Mouse (Mus musculus) fat pad, adult 2 months (tissue): ENCODE data around the gene Agbl5.

Experiments used
- DNase-seq: peaks from one replicate; pipeline ENCODE4 v3.0.0-alpha.2; 2011; ENCODE audit warnings: low read depth, low spot score; ENCODE audit errors: extremely low read depth

Gene Agbl5

DNA sequence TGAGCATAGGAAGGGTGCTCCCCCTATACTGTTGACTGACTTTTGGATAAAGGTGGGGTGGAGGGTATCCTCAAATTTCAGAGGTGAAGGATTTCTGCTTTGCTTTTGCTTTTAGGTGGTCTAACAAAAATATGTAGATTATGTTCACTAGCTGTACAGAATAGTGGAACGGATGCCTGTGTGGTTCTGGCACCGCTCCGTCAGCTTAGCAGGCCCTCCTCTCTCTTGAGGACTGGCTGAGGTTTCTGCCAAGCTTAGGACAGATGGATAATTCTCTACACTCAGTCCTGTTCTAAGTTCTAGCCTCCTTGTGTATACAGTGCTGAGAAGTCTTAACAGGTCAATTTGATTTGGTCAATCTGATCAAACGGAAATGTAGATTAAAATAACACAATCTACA, 62.0 kb downstream of the Agbl5 start:
- DNase-seq: no peak

DNA sequence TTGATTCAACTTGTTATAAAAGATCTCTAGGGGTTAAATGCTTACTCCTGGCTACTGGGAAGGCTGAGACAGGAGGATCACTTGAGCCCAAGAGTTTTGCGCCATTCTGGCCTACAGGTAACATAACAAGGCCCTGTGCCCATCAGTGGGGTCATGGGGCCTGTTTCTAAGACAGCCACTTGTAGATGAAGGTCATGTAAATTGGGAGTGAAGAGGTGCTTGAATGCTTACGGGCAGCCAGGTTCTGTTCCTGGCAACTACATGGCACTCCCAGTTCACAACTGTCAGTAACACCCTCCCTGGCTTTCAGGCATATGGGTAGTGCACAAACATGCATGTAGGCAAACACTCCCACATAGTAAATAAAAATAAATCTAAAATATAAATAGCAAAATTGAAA, 62.4 kb downstream of the Agbl5 start:
- no peak for DNase-seq

DNA sequence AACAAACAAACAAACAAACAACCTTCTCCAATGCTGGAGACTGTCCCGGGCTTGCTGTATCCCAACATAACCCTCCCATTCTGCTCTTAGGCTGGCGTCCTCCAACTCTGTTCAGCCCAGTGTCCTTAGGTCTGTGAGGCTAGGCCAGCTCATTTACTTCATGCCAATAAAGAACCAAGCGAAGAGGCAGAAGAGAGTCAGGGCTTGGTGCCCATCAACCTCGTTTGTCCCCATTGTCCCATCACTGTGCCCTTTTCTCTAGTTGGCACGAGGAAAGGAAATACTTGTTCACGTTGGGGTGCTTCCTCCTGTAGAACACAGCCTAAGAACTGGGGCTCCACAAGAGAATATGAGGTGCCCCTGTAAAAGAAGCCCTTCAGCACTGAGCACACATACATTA, 63.2 kb downstream of the Agbl5 start:
- no peak for DNase-seq

DNA sequence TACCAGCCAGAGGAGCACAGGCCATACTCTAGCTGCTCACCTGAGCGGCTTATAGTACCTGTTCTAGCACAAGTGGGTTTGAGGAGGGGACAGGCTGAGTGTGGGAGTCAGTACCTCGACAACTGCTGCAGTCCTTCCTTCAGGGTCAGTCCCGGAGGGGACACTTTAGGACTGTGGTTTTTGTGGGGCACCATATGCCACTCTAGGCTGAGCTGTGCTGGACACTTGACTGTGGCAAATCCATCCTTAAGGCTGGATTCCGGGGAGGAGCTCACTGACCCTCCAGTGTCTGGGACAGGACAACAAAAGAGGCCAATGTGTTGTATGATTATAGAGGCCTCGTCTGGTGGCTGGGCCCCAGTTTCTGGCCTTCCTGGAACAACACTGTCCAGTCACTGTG, 64.1 kb downstream of the Agbl5 start:
- no peak for DNase-seq

DNA sequence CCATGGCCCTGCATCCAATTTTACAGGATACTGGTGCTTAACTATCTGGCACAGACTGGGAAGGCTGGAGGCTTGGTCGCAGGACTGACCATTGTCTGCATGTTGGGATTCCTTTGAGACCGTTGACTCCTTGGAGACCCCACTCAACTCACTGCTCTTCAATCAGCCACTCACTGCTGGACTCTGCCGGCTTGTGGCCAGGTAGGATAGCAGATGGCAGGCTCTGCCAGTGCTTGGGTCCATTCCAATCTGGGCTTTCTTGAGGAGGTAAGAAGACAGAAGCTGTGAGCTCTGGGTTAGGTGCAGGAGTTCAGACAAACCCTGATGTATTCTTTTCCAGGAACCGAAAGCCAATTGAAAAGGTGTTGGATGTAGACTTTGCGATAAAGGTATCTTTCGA, 65.6 kb downstream of the Agbl5 start:
- no peak for DNase-seq

DNA sequence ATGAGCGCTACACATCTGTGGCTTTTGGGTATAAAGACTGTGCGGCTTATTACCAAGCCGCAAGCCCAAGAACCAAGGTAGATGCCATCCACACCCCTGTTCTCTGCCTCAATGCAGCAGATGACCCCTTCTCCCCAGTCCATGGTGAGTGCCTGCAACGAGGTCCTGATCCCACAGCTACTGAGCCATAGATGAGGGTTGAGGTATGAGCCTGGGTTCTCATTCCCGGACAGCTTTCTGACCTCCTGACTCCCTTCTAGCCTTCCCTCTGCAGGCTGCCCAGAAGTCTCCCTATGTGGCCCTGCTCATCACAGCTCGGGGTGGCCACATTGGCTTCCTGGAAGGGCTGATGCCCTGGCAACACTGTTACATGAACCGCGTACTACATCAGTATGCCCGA, 66.1 kb downstream of the Agbl5 start:
- no peak for DNase-seq

DNA sequence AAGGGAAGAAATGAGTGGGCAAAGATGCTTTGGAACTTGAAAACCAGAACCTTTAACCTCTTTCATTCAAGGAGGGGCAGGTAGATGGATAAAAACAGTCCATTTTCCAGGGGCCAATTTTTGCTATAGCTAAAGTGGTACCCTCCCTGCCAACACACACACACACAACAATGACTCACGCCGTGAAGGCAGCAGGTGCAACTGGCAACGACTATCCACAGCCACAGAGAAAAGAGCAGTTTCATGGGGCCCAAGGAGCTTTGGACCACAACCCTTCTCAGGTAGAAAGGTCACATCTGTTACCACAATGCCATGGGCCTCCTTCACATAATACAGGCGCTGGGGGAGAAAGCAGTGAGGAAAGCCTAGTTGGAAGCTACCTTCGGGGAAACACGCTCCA, 67.3 kb downstream of the Agbl5 start:
- DNase-seq: no peak
